Mouse (Mus musculus): ENCODE results near the gene Tmem120a.

The Tmem120a gene

DNA sequence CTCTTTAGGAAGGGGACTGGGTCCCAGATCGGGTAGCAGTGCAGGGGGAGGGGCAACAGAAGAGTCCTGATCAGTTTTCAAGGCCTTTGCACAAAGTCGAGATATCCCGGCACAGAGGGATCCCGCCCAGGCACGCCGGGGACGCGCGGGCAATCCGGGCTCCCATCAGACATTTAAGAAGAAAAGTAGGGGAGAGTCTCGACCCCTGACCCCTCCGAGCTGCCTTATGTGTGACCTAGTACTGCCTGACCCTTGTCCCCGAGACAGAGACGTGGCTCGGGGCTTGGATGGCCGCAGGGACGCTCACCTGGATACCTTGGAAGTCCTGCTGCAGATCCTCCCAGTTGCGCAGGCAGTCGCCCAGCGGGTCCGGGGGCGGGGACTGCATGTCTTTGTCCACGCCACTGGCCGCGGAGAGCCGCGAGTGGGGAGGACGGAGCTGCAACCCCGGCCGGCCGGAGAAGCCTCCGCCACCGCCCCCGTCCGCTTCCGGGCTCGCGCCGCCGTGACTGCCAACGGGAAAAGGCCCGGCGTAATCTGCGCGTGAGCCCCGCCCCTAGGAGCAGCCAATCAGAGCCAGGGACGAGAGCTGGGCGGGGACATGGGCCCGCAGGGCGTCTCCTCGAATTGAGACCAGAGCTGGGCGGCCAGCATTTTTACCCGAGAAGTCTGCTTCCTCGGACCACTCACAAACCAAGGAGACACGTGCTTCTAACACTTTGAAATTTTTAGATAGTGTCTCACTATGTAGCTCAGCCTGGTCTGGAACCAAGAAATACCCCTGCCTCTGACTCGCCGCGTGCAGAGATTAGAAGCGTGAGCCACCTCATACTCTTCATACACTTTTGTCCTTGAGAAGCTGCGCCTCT is at the start of gene Tmem120a:
Gene Tmem120a (minus strand): TSS at position 708 of the 869 bp plus-strand sequence.
- peak; percentile 95 for DNase-seq

DNA sequence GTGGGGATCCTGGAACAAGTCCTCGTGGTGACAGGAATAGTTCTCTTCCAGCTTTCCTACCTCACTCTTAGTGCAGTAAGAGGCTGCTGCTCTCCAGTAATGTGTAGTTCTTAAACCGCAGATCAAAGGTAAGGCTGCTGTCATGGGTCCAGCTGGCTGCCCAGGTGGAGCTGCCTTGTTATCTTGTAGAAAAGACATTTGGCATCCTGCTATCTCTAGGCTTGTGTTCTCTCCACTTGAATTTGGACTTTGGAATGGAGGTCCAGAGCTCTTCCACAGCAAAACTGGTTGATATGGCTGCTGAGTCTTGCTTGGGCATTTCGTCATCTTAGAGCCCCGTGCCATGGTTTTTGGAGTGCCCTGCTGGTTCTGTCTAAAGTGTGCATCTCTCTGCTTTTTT is 38.7 kb upstream of the Tmem120a start:
- no peak for DNase-seq

DNA sequence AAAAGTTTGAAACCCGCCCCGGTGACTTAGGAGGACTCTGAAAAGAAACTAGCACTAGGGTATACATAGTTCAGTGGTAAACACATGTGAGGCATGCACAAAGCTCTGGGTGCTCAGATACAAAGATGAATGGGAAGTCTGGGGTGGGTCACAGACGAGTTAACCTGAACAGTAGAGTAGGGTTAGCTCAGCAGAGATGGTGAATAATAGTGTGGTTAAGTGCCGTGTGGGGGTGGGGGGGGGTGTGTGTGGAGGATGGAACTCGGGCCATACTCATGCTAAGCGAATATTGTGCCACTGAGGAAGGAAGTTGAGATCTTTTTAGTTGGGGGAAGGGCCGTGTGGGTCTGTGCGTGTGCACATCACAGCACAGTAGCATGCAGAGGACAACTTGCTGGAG is 36.1 kb upstream of the Tmem120a start:
- DNase-seq = no peak

DNA sequence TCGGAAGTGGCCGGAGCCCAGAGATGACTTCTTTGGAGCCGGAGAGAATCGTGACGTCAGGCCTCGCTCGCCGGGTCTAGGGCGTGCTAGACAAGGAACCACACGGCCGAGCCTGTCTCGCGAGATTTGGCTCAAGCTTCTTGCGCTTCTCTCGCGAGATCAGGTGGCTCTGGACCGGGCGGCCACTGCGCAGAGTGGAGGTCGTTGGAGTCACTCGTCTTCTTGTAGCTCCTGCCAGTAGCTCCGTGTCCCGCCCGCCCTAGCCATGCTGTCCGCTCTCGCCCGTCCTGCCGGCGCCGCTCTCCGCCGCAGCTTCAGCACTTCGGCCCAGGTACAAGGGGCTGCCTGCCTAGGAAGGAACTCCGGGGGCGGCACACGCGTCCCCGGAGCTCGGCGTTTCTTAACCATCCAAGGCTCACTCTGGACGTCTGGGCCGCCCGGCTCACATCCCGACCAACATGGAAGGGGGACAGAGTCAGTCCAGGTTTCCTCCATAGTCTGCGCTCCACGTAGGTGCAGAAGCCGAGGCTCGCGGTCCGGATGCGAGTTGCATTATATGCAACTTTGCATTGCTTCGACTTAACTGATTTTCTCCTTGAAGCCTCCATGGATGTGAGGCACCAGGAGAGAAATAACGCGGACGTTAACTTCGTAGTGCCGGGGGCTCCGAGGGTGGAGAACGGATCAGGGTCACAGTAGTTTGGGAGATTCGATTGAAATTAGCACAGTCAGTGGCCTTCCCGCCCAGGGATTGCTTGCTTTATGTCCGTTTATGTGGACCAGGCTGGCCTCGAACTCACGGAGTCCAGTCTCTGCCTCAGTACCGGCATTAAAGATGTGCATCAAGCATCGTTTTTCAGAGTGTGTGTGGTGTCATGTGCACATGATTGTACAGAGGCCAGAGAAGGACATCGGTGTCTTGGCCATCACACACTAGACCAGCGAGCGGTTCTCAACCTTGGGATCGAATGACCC is 34.5 kb upstream of the Tmem120a start, which contains the start of gene Mdh2:
Gene Mdh2 (plus strand): TSS at position 10 of the 975 bp plus-strand sequence.
- peak; percentile 99 for DNase-seq

DNA sequence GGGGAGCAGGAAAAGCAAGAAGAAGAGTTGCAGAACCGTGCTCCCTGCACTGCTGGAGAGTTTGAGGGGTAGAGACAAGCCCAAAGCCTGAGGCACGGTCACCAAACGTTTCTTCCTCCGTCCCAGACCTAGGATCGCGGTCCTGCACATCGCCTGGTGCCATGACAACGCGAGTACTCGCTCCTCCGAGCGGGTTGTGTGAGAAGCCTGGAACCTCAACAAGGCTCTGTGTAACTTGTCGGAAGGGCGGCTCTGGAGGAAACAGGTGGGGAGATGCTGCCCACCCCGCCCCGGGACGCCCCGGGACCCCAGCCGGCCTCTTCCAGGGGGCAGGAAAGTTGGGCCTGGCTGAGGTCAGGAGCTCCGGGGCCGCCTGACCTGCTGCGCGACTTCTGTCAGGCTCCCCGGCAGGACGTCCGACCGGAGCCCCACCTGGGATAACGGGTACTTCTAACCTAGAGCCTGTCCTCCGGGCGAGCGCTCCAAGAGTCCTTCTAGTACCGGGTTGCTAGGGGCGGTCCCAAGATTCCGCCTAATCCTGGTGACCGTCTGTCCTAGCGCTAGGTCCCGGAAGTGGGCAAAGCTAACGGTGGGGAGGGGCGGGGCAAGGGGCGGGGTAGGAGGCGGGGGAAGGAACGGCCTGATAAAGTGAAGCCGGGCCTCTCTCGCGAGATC is 33.7 kb upstream of the Tmem120a start, which contains the start of gene Styxl1:
Gene Styxl1 (minus strand): TSS at position 590 of the 675 bp plus-strand sequence.
- no peak for DNase-seq

DNA sequence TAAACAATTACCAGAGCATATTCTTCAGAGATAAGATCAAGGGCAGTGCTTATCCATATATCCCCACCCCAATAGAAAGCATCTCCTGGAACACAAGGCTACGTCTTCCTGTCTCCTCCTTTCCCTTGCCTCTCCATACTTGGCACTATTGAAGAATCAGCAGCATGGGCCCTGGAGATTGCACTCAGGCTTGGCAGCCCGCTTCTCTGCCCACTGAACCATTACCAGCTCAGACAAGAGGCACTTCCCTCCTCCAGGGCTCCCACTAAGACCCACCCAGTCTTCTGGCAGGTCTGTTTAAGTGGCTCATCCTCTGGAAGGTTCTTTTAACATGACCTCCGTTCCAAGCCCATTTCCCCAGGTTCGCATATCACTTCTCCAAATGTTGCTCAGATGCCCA is 32.3 kb upstream of the Tmem120a start:
- DNase-seq = no peak

DNA sequence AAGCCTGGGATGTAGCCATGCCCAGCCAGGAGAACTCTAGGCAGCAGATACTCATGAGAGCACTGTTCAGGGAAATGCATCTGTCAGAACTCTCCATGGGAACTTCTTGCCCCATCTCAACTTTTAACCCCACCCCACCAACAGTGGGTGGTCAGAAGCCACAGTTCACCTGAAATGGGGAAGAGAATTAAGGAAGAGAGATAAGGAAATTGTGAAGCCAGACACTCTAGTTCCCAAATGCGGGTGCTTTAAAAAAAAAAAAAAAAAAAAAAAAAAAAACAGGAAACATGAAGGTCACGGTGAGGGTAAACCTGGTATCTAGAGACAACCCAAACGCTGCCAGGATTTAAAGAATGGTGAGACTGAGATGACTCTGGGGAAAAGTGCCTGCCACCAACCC is 28.3 kb upstream of the Tmem120a start:
- no peak for DNase-seq

DNA sequence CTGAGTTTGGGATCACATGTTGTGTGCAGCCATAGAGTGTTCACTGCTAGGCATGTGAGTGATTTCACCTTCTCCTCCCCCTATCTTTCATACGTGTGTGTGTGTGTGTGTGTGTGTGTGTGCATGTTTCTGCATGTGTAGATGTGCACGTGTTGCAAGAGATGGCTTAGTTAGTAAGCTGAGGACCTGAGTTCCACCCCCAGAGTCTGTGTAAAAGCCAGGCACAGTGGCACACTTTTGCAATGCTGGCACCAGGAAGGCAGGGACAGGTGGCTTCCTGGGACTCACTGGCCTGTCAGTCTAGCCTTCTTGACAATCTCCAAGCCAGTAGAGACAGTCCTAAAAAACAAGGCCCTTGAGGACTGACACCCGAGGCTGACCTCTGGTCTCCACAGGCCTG is 20.7 kb upstream of the Tmem120a start:
- DNase-seq = no peak

DNA sequence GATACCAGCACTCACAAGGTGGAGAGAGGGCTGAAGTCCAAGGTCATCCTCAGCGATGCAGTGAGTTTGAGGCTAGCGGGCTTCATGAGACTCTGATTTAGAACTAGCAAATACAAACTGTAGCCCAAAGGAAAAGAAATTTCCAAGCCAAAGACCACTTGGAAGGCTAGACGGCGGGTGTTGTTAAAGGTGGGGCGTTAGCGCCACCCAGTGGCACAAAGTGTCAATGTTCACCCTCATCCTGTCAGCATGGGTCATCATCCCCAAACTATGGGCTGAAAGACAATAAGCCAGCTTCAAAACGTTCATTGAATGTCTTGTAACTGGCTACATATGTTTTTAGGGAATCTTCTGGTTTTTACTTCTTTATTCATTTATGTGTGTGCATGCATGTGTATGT is 19.3 kb upstream of the Tmem120a start:
- peak; percentile 61 for DNase-seq

DNA sequence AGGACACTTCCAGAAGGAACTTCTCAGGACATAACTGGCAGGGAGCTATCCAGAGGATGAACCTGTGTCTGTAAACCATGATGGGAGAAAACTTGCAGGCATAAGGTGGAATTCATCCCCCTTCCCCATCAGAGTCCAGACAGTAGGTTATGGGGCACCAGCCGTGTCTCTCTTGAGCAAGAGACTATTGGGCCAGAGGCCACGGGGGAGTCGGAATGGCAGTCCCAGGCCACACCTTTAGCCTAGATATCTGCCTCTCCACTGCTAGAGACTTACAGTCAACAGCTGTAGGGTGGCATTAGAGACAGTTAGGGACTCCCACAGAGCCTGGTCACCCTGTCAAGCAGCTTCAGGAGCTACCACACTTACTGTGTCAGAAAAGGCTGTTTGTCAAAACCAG is 17.6 kb upstream of the Tmem120a start:
- DNase-seq = no peak

DNA sequence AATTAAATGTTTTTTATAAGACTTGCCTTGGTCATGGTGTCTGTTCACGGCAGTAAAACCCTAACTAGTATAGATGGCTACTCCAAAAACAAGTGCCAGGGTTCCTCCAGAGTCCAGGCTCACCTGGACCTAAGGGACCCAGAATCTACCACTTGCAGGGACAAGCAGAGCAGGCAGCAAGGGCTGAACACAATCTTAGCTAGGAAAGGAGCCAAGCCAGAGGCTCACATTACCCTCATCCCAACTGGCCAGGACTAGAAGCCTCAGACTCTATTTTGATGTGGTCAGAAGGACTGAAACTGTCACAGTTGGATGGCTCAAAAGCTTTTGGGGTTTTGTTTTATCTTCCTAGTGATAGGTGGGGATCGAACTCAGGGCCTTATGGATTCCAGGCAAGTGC is 7.3 kb upstream of the Tmem120a start:
- DNase-seq = no peak

DNA sequence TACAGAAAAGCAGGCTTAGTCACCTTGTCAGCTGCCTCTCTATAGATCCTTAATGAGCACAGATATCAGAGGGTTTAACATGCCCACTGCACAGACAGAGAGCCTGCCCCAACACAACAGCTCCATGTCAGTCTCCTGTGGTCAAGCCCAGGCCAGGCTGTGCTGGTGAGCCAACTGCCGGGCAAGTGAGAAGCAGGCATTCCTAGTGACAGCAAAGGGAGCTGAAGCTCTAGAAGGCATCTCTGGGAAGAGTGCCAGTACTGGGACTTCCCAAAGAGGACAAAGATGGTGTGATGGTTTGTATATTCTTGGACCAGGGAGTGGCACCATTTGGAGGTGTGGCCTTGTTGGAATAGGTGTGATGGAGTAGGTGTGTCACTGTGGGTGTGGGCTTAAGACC is 6.8 kb upstream of the Tmem120a start:
- DNase-seq = no peak

DNA sequence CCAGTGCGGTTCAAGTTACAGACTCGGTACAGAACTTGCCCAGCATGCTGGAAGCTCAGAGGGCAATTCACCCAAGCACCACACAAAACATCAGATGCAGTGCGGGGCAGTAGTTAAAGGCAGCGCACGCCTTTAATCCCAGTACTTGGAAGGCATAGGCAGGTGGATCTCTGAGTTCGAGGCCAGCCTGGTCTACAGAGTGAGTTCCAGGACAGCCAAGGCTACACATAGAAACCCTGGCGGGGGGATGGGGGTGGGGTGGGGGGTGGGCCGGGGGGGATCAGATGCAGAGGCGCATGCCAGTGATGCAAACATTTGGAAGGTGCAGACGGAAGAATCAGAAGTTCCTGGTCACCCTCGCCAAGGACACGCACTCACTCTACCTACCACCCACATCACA is 494 bp upstream of the Tmem120a start:
- DNase-seq = no peak

DNA sequence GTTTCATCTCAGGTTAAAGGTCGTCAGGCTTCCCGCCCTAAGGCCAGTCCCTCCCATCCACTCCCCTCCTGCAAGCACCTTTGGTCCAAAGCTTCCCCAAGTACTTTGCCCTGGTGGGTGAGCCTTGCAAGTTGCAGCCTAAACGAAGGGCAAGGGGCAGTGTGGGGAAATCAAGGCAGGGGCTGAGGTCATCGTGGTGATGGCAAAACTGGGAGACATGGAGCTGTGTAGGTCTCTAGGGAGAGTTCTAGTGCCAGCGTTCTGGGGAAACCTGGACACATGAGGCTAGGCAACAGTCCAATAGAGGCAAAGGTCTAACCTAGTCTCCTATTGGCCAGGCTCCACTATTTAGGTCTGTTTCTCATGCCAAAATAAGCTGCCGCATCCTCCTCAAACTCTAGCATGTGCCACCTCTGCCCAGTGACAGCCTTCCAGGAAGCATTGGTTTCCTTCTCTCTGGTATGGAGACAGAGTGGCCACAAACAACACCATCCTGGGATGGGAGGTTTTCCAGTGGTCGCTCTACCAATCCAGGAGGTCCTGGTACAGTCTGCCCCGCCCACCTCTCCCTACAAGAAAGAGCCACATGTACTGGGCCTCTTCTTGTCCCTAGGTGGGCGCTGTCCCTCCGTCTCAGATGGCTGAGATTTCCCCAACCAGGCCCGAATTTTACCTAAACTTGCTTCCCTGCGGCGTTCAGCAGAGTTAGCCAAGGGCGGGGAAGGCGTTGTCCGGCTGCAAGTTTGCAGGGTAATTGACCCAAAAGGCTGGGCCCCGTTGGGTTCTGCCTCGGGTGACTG is 1.1 kb downstream of the Tmem120a start:
- DNase-seq = no peak

DNA sequence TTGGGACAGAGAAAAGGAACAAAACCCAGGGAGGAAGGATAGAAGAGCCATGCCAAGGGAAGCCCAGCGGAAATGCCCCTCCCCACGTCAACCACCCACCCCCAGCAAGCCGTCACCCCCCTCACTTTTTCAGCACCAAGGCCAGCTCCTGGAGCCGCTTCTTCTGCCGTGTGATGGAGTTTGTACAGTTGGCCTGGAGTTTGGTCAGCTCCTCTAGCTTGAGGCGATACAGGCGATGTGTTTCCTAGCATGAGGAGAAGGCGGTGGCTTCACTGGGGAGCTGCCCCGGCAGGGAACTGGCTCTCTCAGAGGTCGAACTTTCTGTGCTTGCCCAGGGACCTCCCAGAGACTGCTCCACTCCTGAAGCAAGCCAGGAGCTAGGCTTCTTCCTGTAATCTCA is 2.1 kb downstream of the Tmem120a start:
- no peak for DNase-seq

DNA sequence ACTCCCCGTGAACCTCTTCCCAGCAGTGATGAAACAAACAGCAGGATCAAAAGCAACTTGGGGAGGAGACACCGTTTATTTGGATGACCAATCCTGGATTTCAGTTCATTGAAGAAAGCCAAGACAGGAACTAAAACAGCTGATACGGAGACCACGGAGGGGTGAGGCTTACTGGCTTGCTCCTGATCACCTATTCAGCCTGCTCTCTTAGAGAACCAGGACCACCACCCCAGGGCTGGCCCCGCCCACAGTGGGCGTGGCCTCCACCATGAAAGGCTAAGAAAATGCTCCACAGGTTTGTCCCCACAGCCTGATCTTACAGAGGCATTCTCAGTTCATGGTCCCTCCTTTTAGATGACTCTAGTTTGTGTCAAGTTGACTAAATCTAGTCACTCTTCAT is 6.0 kb downstream of the Tmem120a start:
- no peak for DNase-seq

DNA sequence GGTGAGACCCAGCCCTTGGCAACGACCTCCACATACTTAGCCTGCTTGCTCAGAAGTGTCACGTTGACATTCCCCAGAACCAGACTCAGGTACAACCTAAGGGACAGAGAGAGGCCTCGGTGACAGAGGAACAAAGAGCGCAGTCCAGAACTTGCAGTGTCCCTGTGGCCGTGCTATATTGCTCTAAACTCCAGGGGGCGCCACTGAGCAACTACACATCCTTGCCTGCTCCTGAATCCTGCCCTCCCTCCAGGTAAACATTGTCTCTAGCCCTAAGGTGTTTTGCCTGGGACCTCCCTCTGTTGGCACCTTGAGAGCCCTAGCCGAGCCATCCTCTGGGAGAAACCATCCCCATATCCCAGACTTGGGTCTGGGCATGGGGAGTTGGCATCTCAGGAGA is 7.1 kb downstream of the Tmem120a start:
- no peak for DNase-seq

DNA sequence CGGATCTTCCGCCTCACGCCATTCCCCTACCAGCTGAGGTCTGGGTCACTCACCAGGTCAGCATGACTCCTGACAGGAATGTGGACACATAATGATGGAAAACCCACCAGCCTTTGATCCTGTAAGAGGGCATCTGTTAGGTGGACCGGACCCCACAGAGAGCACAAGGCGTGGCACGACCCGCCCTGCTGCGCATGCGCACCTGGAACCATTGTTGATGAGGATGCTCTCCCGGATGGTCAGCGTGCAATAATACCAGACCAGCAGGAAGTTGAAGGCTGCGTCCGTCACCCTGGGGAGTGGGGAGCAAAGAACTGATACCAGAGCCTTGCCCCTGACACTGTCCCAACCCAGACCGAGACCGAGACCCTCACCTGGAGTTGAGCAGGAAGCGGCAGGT is 7.7 kb downstream of the Tmem120a start:
- DNase-seq = no peak

DNA sequence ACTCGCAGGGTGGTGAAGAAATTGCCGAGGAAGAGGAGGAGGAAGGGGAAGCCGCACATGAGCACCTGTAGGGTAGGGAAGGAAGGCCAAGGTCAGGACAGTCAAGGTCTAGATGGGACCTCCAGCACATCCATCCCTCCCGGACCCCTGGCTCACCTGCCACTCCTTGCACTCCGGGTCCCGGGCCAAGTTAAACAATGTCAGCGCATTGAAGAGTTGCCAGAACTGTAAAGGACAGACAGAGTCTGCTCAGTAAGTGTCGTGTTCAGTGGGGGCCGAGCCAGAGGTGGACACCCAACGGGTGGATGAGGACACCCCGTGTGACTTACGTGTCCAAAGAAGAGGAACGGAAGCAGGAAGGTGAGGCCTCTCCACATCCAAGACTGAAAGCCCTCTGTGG is 8.5 kb downstream of the Tmem120a start:
- DNase-seq = no peak

DNA sequence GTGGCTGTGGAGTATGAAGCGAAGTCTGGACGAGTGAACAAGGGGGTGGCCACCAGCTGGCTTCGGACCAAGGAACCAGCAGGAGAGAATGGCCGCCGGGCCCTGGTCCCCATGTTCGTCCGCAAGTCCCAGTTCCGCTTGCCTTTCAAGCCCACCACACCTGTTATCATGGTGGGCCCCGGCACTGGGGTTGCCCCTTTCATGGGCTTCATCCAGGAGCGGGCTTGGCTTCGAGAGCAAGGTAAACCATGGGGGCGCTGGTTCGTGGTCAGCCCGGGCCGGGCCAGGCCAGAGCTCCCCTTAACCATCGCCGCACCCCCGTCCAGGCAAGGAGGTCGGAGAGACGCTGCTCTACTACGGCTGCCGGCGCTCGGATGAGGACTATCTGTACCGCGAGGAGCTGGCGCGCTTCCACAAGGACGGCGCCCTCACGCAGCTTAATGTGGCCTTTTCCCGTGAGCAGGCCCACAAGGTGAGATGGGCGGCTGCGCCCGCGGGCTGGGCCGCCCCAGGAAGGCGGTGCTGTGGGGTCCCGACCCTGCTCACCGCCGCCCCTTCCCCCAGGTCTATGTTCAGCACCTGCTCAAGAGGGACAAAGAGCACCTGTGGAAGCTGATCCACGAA is 10.1 kb downstream of the Tmem120a start:
- no peak for DNase-seq

DNA sequence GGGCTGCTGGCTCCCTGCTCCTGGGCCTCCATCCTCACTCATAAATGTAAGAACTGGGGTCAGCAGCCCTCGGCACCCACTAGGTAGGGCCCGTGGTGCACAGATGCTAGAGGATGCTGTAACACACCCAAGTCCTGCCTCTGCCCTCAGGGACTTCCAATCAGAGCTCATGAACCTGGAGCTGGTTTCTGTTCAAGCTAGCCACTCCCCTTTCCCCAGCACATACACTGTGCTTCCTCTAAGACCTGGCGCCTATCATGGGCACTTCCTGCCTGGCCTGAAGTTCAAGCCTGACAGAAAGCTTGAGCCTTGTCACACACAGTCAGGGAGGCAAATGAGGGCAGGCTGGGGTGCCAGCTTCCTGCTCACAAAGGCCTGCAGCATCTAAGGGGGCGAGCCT is 11.2 kb downstream of the Tmem120a start:
- DNase-seq = no peak

DNA sequence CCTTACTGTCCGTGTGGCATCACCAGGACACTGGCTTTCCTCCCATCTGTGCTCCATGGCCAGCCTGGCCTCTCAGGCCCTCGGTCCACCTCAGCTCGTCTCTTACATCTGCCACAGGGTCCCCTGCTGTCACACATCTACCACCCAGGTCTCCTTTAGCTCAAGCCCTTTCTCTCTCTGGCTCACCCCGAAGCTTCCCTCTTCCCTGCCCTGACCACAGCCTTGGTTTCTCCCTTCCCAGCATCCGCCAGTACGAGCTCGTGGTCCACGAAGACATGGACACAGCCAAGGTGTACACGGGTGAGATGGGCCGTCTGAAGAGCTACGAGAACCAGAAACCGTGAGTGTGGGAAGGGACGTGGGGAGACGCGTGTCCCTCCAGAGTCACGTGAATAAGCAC is 12.9 kb downstream of the Tmem120a start:
- no peak for DNase-seq
